Mouse (Mus musculus): Measurements from ENCODE around the gene Dtx2. TPM values are rescaled to one million over a fixed set of nuclear protein-coding genes. Genes with fewer than 3 reads are reported as not detected.

Dtx2 gene
- polyA plus RNA-seq, 1 experiment = 16.3 TPM

- 0 out of 2 replicates have a peak, but pooled peaks cover 2% of the 10 kb centered on the region for H3K4me1 ChIP-seq (ENCODE audit: control insufficient read depth, insufficient read depth, low read length)
- H3K4me3 ChIP-seq (ENCODE audit: insufficient read depth, low read depth, low read length) = no peak overlapping the region
- 29% methylated on average over 1 of the region's 1 CpGs for WGBS
- H3K27me3 ChIP-seq (replicated peaks; ENCODE audit: control insufficient read depth, insufficient read depth, low read length) = no peaks in the 10 kb centered on the region
- DNase-seq = no peak
- TF ChIP-seq CTCF (conservative IDR thresholded peaks at IDR 0.05; ENCODE audit: insufficient read depth, insufficient read length, low read depth, low read length) (no peak), POLR2A (IDR thresholded peaks at IDR 0.05; ENCODE audit: low read depth, low read length) (no peak)
- no peak overlapping the region for H3K27ac ChIP-seq (ENCODE audit: insufficient read depth, low read depth, low read length)
- no peaks in the 10 kb centered on the region for H3K36me3 ChIP-seq (ENCODE audit: control insufficient read depth, insufficient read depth, low read length)
Observed at GRCm38 (mm10) chr5:136019907-136020306, 25.3 kb downstream of the Dtx2 start.

- 77% methylated on average over 3 of the region's 3 CpGs for WGBS
- no peak for DNase-seq
- H3K4me1 ChIP-seq (ENCODE audit: control insufficient read depth, insufficient read depth, low read length) = no peaks in the 10 kb centered on the region
- no peak overlapping the region for H3K4me3 ChIP-seq (ENCODE audit: insufficient read depth, low read depth, low read length)
- TF ChIP-seq POLR2A (IDR thresholded peaks at IDR 0.05; ENCODE audit: low read depth, low read length) = no peak
- TF ChIP-seq CTCF (conservative IDR thresholded peaks at IDR 0.05; ENCODE audit: insufficient read depth, insufficient read length, low read depth, low read length) = no peak
- H3K36me3 ChIP-seq (ENCODE audit: control insufficient read depth, insufficient read depth, low read length) = no peaks in the 10 kb centered on the region
- H3K27ac ChIP-seq (ENCODE audit: insufficient read depth, low read depth, low read length) = no peak overlapping the region
- no peaks in the 10 kb centered on the region for H3K27me3 ChIP-seq (replicated peaks; ENCODE audit: control insufficient read depth, insufficient read depth, low read length)
Observed at GRCm38 (mm10) chr5:136025712-136026111, 31.1 kb downstream of the Dtx2 start.

GRCm38 (mm10) chr5:136026859-136027258 is 32.3 kb downstream of the Dtx2 start:
- Histone ChIP-seq H3K4me3 (ENCODE audit: insufficient read depth, low read depth, low read length) (no peak overlapping the region), H3K27ac (ENCODE audit: insufficient read depth, low read depth, low read length) (no peak overlapping the region), H3K4me1 (ENCODE audit: control insufficient read depth, insufficient read depth, low read length) (no peaks in the 10 kb centered on the region), H3K27me3 (replicated peaks; ENCODE audit: control insufficient read depth, insufficient read depth, low read length) (no peaks in the 10 kb centered on the region), H3K36me3 (ENCODE audit: control insufficient read depth, insufficient read depth, low read length) (no peaks in the 10 kb centered on the region)
- 76% methylated on average over 9 of the region's 9 CpGs for WGBS
- TF ChIP-seq CTCF (conservative IDR thresholded peaks at IDR 0.05; ENCODE audit: insufficient read depth, insufficient read length, low read depth, low read length) = no peak
- no peak for TF ChIP-seq POLR2A (IDR thresholded peaks at IDR 0.05; ENCODE audit: low read depth, low read length)
- no peak for DNase-seq

- Histone ChIP-seq H3K36me3 (ENCODE audit: control insufficient read depth, insufficient read depth, low read length) (no peaks in the 10 kb centered on the region), H3K4me3 (ENCODE audit: insufficient read depth, low read depth, low read length) (no peak overlapping the region), H3K27ac (ENCODE audit: insufficient read depth, low read depth, low read length) (no peak overlapping the region), H3K4me1 (ENCODE audit: control insufficient read depth, insufficient read depth, low read length) (no peaks in the 10 kb centered on the region), H3K27me3 (replicated peaks; ENCODE audit: control insufficient read depth, insufficient read depth, low read length) (no peaks in the 10 kb centered on the region)
- no peak for TF ChIP-seq POLR2A (IDR thresholded peaks at IDR 0.05; ENCODE audit: low read depth, low read length)
- TF ChIP-seq CTCF (conservative IDR thresholded peaks at IDR 0.05; ENCODE audit: insufficient read depth, insufficient read length, low read depth, low read length) = no peak
- WGBS = 89% methylated on average over 11 of the region's 11 CpGs
- no peak for DNase-seq
Observed at GRCm38 (mm10) chr5:136027612-136028311, 33.2 kb downstream of the Dtx2 start.

GRCm38 (mm10) chr5:136034868-136035267 is 40.3 kb downstream of the Dtx2 start:
- no peak overlapping the region for H3K4me3 ChIP-seq (ENCODE audit: insufficient read depth, low read depth, low read length)
- no peaks in the 10 kb centered on the region for H3K36me3 ChIP-seq (ENCODE audit: control insufficient read depth, insufficient read depth, low read length)
- H3K27me3 ChIP-seq (replicated peaks; ENCODE audit: control insufficient read depth, insufficient read depth, low read length) = no peaks in the 10 kb centered on the region
- TF ChIP-seq CTCF (conservative IDR thresholded peaks at IDR 0.05; ENCODE audit: insufficient read depth, insufficient read length, low read depth, low read length) (no peak), POLR2A (IDR thresholded peaks at IDR 0.05; ENCODE audit: low read depth, low read length) (no peak)
- DNase-seq = no peak
- H3K4me1 ChIP-seq (ENCODE audit: control insufficient read depth, insufficient read depth, low read length) = no peaks in the 10 kb centered on the region
- 61% methylated on average over 4 of the region's 4 CpGs for WGBS
- no peak overlapping the region for H3K27ac ChIP-seq (ENCODE audit: insufficient read depth, low read depth, low read length)

- WGBS = 83% methylated on average over 1 of the region's 1 CpGs
- TF ChIP-seq CTCF (conservative IDR thresholded peaks at IDR 0.05; ENCODE audit: insufficient read depth, insufficient read length, low read depth, low read length) (no peak), POLR2A (IDR thresholded peaks at IDR 0.05; ENCODE audit: low read depth, low read length) (no peak)
- no peaks in the 10 kb centered on the region for H3K4me1 ChIP-seq (ENCODE audit: control insufficient read depth, insufficient read depth, low read length)
Observed at GRCm38 (mm10) chr5:136035285-136035684, 40.7 kb downstream of the Dtx2 start.

GRCm38 (mm10) chr5:136036667-136037066 is 42.1 kb downstream of the Dtx2 start:
- Histone ChIP-seq H3K4me3 (ENCODE audit: insufficient read depth, low read depth, low read length) (no peak overlapping the region), H3K27me3 (replicated peaks; ENCODE audit: control insufficient read depth, insufficient read depth, low read length) (no peaks in the 10 kb centered on the region), H3K27ac (ENCODE audit: insufficient read depth, low read depth, low read length) (no peak overlapping the region), H3K36me3 (ENCODE audit: control insufficient read depth, insufficient read depth, low read length) (no peaks in the 10 kb centered on the region), H3K4me1 (ENCODE audit: control insufficient read depth, insufficient read depth, low read length) (no peaks in the 10 kb centered on the region)
- WGBS = 100% methylated on average over 1 of the region's 1 CpGs
- DNase-seq = no peak
- TF ChIP-seq CTCF (conservative IDR thresholded peaks at IDR 0.05; ENCODE audit: insufficient read depth, insufficient read length, low read depth, low read length) (no peak), POLR2A (IDR thresholded peaks at IDR 0.05; ENCODE audit: low read depth, low read length) (no peak)

More at GRCm38 (mm10) chr5:136035285-136035684, 40.7 kb downstream of the Dtx2 start:
- Histone ChIP-seq H3K27me3 (replicated peaks; ENCODE audit: control insufficient read depth, insufficient read depth, low read length) (no peaks in the 10 kb centered on the region), H3K36me3 (ENCODE audit: control insufficient read depth, insufficient read depth, low read length) (no peaks in the 10 kb centered on the region), H3K4me3 (ENCODE audit: insufficient read depth, low read depth, low read length) (no peak overlapping the region), H3K27ac (ENCODE audit: insufficient read depth, low read depth, low read length) (no peak overlapping the region)
- DNase-seq = no peak

Data from kidney, adult 2 months (tissue).